Comparison of ENCODE assay signal across 9 mouse cellular contexts in genomic region chr9:101250486-101250885, GRCm38 (mm10). TPM values are rescaled to one million over a fixed set of nuclear protein-coding genes. Genes with fewer than 3 reads are reported as not detected.
DNase-seq lines count a peak whose midpoint lies in the region; ATAC-seq and TF ChIP-seq lines count a peak whose summit lies in the region.
"Had no signal": no experiment of that assay in that cellular context is flagged by ENCODE, and none has a peak within 500 bp of the region (broad histone marks: within the 10 kb centered on the region; RNA-seq: fewer than 3 reads in every experiment).

No protein-coding gene starts in this region.

- 2% methylated on average over 11 of the region's 11 CpGs for WGBS in forebrain, embryonic 14.5 days
- 9% methylated on average over 11 of the region's 11 CpGs for WGBS in kidney, embryonic 14.5 days
- WGBS in midbrain, embryonic 14.5 days: 3% methylated on average over 11 of the region's 11 CpGs

- H3K9me3 ChIP-seq in MEL (replicated peaks; ENCODE audit: insufficient read depth, low read length): no peaks in the 10 kb centered on the region
- H3K9me3 ChIP-seq in forebrain, embryonic 14.5 days (replicated peaks; ENCODE audit: control insufficient read depth, low read length): no peaks in the 10 kb centered on the region
- H3K9me3 ChIP-seq in kidney, embryonic 14.5 days (ENCODE audit: control insufficient read depth, low read length): no peaks in the 10 kb centered on the region
- H3K9me3 ChIP-seq in midbrain, embryonic 14.5 days (ENCODE audit: control insufficient read depth, low read length): no peaks in the 10 kb centered on the region

- TF ChIP-seq RAD21 in MEL (IDR thresholded peaks at IDR 0.05; ENCODE audit: low read depth, low read length): no peak

- no peak for ATAC-seq in forebrain, embryonic 14.5 days
- no peak for ATAC-seq in kidney, embryonic 14.5 days (ENCODE audit: low FRiP score, low TSS enrichment)
- ATAC-seq in midbrain, embryonic 14.5 days (ENCODE audit: low FRiP score, low TSS enrichment): no peak

- peak overlapping the region; percentile 53 for H3K4me2 ChIP-seq in forebrain, embryonic 14.5 days (ENCODE audit: low read length)
- peak overlapping the region; percentile 38 for H3K4me2 ChIP-seq in kidney, embryonic 14.5 days (replicated peaks; ENCODE audit: low read depth, low read length)
- peak overlapping the region; percentile 66 for H3K4me2 ChIP-seq in midbrain, embryonic 14.5 days (ENCODE audit: low read length)

- no peak for TF ChIP-seq POLR2A in MEL (IDR thresholded peaks at IDR 0.05; ENCODE audit: control insufficient read depth in 1 of 2, insufficient read depth in 1 of 2, low read depth in 1 of 2, low read length in 2 of 2, poor library complexity in 1 of 2)

- H3K79me2 ChIP-seq in MEL (ENCODE audit: control insufficient read depth, insufficient read depth, low read length, poor library complexity): no peaks in the 10 kb centered on the region

- TF ChIP-seq EP300 in MEL (IDR thresholded peaks at IDR 0.05; ENCODE audit: low read depth in 1 of 2, low read length in 2 of 2): no peak

- H3K4me3 ChIP-seq in gastrocnemius, adult 2 months: peak overlapping the region; percentile 95
- H3K4me3 ChIP-seq in MEL (ENCODE audit: control insufficient read depth in 1 of 2, insufficient read depth in 1 of 2, low read depth in 2 of 2, low read length in 2 of 2): peak overlapping the region; percentile 67 to 97
- peak overlapping the region; percentile 84 for H3K4me3 ChIP-seq in forebrain, embryonic 14.5 days (ENCODE audit: low read depth, low read length)
- peak overlapping the region; percentile 75 for H3K4me3 ChIP-seq in kidney, embryonic 14.5 days (ENCODE audit: low read length)
- H3K4me3 ChIP-seq in midbrain, embryonic 14.5 days (replicated peaks; ENCODE audit: low read depth, low read length): peak overlapping the region; percentile 78

- intact Hi-C loops in gastrocnemius, adult 2 months (cut with DNase I): loop anchor here (2.0 to 5.0 kb wide), 2 partner anchors 50 to 68 kb away; no protein-coding TSS in a partner anchor
- intact Hi-C loops in gastrocnemius, postnatal 36 days (cut with DNase I): loop anchor here (5.0 kb wide), 1 partner anchor 68 kb away; no protein-coding TSS in a partner anchor
- intact Hi-C loops in gastrocnemius, postnatal 14 days (cut with DNase I; ENCODE audit: low total_unique reads): no loop called here

- peaks cover 0 to 6% of the 10 kb centered on the region in 2 experiments; a peak in 2 of 4 replicates for H3K36me3 ChIP-seq in MEL (ENCODE audit: control insufficient read depth in 1 of 2, insufficient read depth in 2 of 2, low read length in 2 of 2)
- no peaks in the 10 kb centered on the region for H3K36me3 ChIP-seq in forebrain, embryonic 14.5 days (ENCODE audit: control insufficient read depth, insufficient read depth, low read length)
- H3K36me3 ChIP-seq in kidney, embryonic 14.5 days (ENCODE audit: control insufficient read depth, insufficient read depth, low read length): no peaks in the 10 kb centered on the region
- H3K36me3 ChIP-seq in midbrain, embryonic 14.5 days (ENCODE audit: control insufficient read depth, insufficient read depth, low read length): no peaks in the 10 kb centered on the region
- H3K36me3 ChIP-seq: G1E had no signal

- H3K4me1 ChIP-seq in MEL (ENCODE audit: control insufficient read depth in 1 of 2, insufficient read depth in 2 of 2, low read length in 2 of 2): peaks cover 9 to 12% of the 10 kb centered on the region in 2 experiments; a peak in 2 of 4 replicates
- H3K4me1 ChIP-seq in forebrain, embryonic 14.5 days (ENCODE audit: control insufficient read depth, insufficient read depth, low read length): peaks cover 10% of the 10 kb centered on the region; the same call in 1 of the 2 replicates
- H3K4me1 ChIP-seq in kidney, embryonic 14.5 days (ENCODE audit: control insufficient read depth, insufficient read depth, low read length): peaks cover 12% of the 10 kb centered on the region; the same call in 1 of the 2 replicates
- H3K4me1 ChIP-seq in midbrain, embryonic 14.5 days (ENCODE audit: control insufficient read depth, insufficient read depth, low read length): peaks cover 18% of the 10 kb centered on the region

- no peak for DNase-seq in gastrocnemius, adult 2 months
- DNase-seq in gastrocnemius, postnatal 36 days: no peak
- peak; percentile 40 for DNase-seq in MEL (ENCODE audit: low read depth, low spot score)
- DNase-seq in forebrain, embryonic 14.5 days (ENCODE audit: low spot score): peak; percentile 62
- DNase-seq in midbrain, embryonic 14.5 days: peak; percentile 62
- no peak for DNase-seq in gastrocnemius, postnatal 14 days
- no peak for DNase-seq in thymus, adult 18-20 months

- peak overlapping the region; percentile 99 for H3K27ac ChIP-seq in gastrocnemius, adult 2 months
- no peak overlapping the region for H3K27ac ChIP-seq in MEL (ENCODE audit: control insufficient read depth, low read depth, low read length)
- peak overlapping the region; percentile 94 for H3K27ac ChIP-seq in forebrain, embryonic 14.5 days (ENCODE audit: low read depth, low read length)
- peak overlapping the region; percentile 97 for H3K27ac ChIP-seq in kidney, embryonic 14.5 days (ENCODE audit: low read depth, low read length)
- H3K27ac ChIP-seq in midbrain, embryonic 14.5 days (replicated peaks; ENCODE audit: low read depth, low read length): peak overlapping the region; percentile 96

- no peak for TF ChIP-seq CTCF in gastrocnemius, adult 2 months (IDR thresholded peaks at IDR 0.05)
- TF ChIP-seq CTCF in MEL (IDR thresholded peaks at IDR 0.05 in 2 of 3, conservative IDR thresholded peaks at IDR 0.05 in 1 of 3; ENCODE audit: control insufficient read depth in 1 of 3, insufficient read depth in 1 of 3, low read depth in 2 of 3, low read length in 3 of 3, poor library complexity in 1 of 3, severe bottlenecking in 1 of 3): no peak

- H3K9ac ChIP-seq in MEL (ENCODE audit: control insufficient read depth, low read depth, low read length, poor library complexity, severe bottlenecking): peak overlapping the region; percentile 77
- peak overlapping the region; percentile 87 for H3K9ac ChIP-seq in forebrain, embryonic 14.5 days (ENCODE audit: low read length)
- peak overlapping the region; percentile 87 for H3K9ac ChIP-seq in kidney, embryonic 14.5 days (ENCODE audit: low read depth, low read length)
- peak overlapping the region; percentile 87 for H3K9ac ChIP-seq in midbrain, embryonic 14.5 days (replicated peaks; ENCODE audit: low read length)

- no peaks in the 10 kb centered on the region for H3K27me3 ChIP-seq in MEL (ENCODE audit: control insufficient read depth in 1 of 2, insufficient read depth in 2 of 2, low read length in 2 of 2)
- H3K27me3 ChIP-seq in forebrain, embryonic 14.5 days (replicated peaks; ENCODE audit: control insufficient read depth, insufficient read depth, low read length): no peaks in the 10 kb centered on the region
- H3K27me3 ChIP-seq in kidney, embryonic 14.5 days (ENCODE audit: control insufficient read depth, insufficient read depth, low read length): no peaks in the 10 kb centered on the region
- no peaks in the 10 kb centered on the region for H3K27me3 ChIP-seq in midbrain, embryonic 14.5 days (ENCODE audit: control insufficient read depth, insufficient read depth, low read length)

TF ChIP-seq in MEL, 35 proteins besides CTCF, POLR2A, EP300 and RAD21:
- TF ChIP-seq MAX (IDR thresholded peaks at IDR 0.05; ENCODE audit: low read length) (no peak), SIN3A (IDR thresholded peaks at IDR 0.05; ENCODE audit: low read length) (peak; percentile 53; the same call in 1 of the 2 replicates), MXI1 (IDR thresholded peaks at IDR 0.05; ENCODE audit: low read depth, low read length) (peak; percentile 59; the same call in 1 of the 2 replicates)

RNA-seq across cellular contexts. Expression of gene Ppp2r3a, which starts 1.1 kb away (rescaled TPM):
- 100 to 1,000 TPM; 162 to 209 TPM for total RNA-seq in gastrocnemius, adult 2 months (2021)
- total RNA-seq in gastrocnemius, postnatal 36 days (2021): 100 to 1,000 TPM; 168 to 202 TPM
- total RNA-seq in MEL (2012; rRNA removed): 1.1 and 2.2 TPM in 2 replicates
- polyA plus RNA-seq in MEL (2012; ENCODE audit: insufficient read depth in 1 of 2, insufficient read length in 2 of 2, low read depth in 1 of 2, low replicate concordance in 2 of 2, missing spikeins in 1 of 2): 1 to 10 TPM in 1 of 2 experiments, not detected in 1; 3.0 TPM
- 20.6 and 25.8 TPM in 2 replicates for polyA plus RNA-seq in forebrain, embryonic 14.5 days (2014; fragmentation: Nextera tagmentation; extraction: Ambion mirVana)
- 15.3 and 23.5 TPM in 2 replicates for polyA plus RNA-seq in kidney, embryonic 14.5 days (2014; fragmentation: Nextera tagmentation; extraction: Ambion mirVana)
- 32.4 and 40.0 TPM in 2 replicates for polyA plus RNA-seq in midbrain, embryonic 14.5 days (2014; fragmentation: Nextera tagmentation; extraction: Ambion mirVana)
- total RNA-seq in gastrocnemius, postnatal 14 days (2021): 100 to 1,000 TPM; 192 to 202 TPM
- polyA plus RNA-seq: G1E had no signal

Comparison
In these comparisons a context has a peak if more than half of its experiments do, and no peak if none do; other contexts are left out.
1. DNase-seq: peak in MEL (single experiment), forebrain, embryonic 14.5 days (single experiment) and midbrain, embryonic 14.5 days (single experiment); none in gastrocnemius, adult 2 months (single experiment), gastrocnemius, postnatal 36 days (0 of 2), gastrocnemius, postnatal 14 days (single experiment) and thymus, adult 18-20 months (0 of 2).
2. RNA of gene Ppp2r3a, which starts 1.1 kb away (total RNA-seq): 162 to 209 TPM in gastrocnemius, adult 2 months, 192 to 202 TPM in gastrocnemius, postnatal 14 days and 168 to 202 TPM in gastrocnemius, postnatal 36 days; 1.1 to 2.2 TPM in MEL; every median in the first group is over 10 times any median in the second.
3. Peak in every context shown above with its lines, with median percentiles within 50 percentile points of each other: H3K4me3 ChIP-seq, H3K9ac ChIP-seq and H3K4me2 ChIP-seq.